Mouse (Mus musculus) bone marrow macrophage, adult 2 months (primary cell): ENCODE results near the gene Aff1.

Experiments used
- CTCF ChIP-seq: IDR thresholded peaks from 2 replicates; pipeline ENCODE4 v1.5.1; 2012; ENCODE audit warnings: low read depth, mild to moderate bottlenecking, low read length, moderate library complexity
- POLR2A ChIP-seq: IDR thresholded peaks from 2 replicates; pipeline ENCODE4 v1.6.1; 2012; ENCODE audit warnings: mild to moderate bottlenecking, low read depth, low read length, borderline replicate concordance

GRCm38 (mm10) chr5:103779836-103780235, 87.7 kb downstream of the Aff1 start:
- TF ChIP-seq CTCF, result no peak
- TF ChIP-seq POLR2A, result no peak
